Mouse (Mus musculus) cortical plate, adult 2 months (tissue): ENCODE results near the gene Isg20l2.

ENCODE experiments used
- CTCF ChIP-seq: fragments of 200-500 bp; IDR thresholded peaks from 2 replicates; pipeline ENCODE4 v1.5.1; 2011; ENCODE audit warnings: mild to moderate bottlenecking, control low read depth, low read length; ENCODE audit not compliant: insufficient read depth; ENCODE audit errors: extremely low read depth
- POLR2A ChIP-seq: fragments of 200-500 bp; IDR thresholded peaks from 2 replicates; pipeline ENCODE4 v1.6.1; 2011; ENCODE audit warnings: mild to moderate bottlenecking, low read length, control low read depth; ENCODE audit not compliant: insufficient read depth; ENCODE audit errors: extremely low read depth

DNA sequence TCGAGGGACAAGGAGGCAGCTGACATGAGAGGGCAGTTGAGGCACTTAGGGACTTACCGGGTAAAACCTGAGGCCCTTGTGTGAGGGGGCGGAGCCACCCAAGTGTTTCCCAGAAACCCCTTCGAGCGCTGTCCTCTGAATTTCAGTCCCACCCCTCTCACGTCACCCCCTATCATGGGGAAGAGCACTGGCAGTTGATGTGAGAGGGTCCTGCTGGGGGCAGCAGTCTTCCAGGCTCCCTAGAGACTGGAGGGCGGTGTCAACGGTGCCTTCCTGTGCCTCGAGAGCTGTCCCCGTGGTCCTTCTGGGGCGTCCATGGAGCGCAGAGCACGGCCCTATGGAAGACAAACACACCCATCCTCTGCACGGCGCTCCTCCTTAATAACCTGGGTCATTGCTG, 57.5 kb downstream of the Isg20l2 start:
- TF ChIP-seq POLR2A, result no peak
- TF ChIP-seq CTCF, result no peak
